Mouse (Mus musculus) hindbrain, postnatal 0 days (tissue): ENCODE results near the gene Adam11. TPM values are rescaled to one million over a fixed set of nuclear protein-coding genes. Genes with fewer than 3 reads are reported as not detected.

ENCODE experiments used
- ATAC-seq: fragments of 200-750 bp; cut with Nextera tagmentation; 2 replicates; pipeline ENCODE4 v1.8.0; 2017; ENCODE audit warnings: mild to moderate bottlenecking, moderate TSS enrichment, moderate library complexity
- DNase-seq: peaks from one replicate; pipeline ENCODE4 v3.0.0-alpha.2; 2015; ENCODE audit warnings: low spot score
- H3K27ac ChIP-seq: fragments of 300-500 bp; sonication (generic); 2 replicates; pipeline ENCODE4 v1.5.1; 2014; ENCODE audit warnings: mild to moderate bottlenecking
- H3K27me3 ChIP-seq: fragments of 300-500 bp; sonication (generic); 2 replicates; pipeline ENCODE4 v1.6.1; 2014; ENCODE audit warnings: low read length, mixed read lengths; ENCODE audit not compliant: insufficient read depth
- H3K36me3 ChIP-seq: fragments of 300-500 bp; sonication (generic); 2 replicates; pipeline ENCODE4 v1.6.1; 2014; ENCODE audit warnings: low read length, mixed read lengths; ENCODE audit not compliant: insufficient read depth
- H3K4me1 ChIP-seq: fragments of 300-500 bp; sonication (generic); 2 replicates; pipeline ENCODE4 v1.6.1; 2014; ENCODE audit warnings: antibody characterized with exemption, low read length, mixed read lengths; ENCODE audit not compliant: insufficient read depth
- H3K4me2 ChIP-seq: fragments of 300-500 bp; sonication (generic); 2 replicates; pipeline ENCODE4 v1.6.1; 2014; ENCODE audit warnings: low read depth, mild to moderate bottlenecking, low read length, moderate library complexity, mixed read lengths
- H3K4me3 ChIP-seq: fragments of 300-500 bp; sonication (generic); 2 replicates; pipeline ENCODE4 v1.5.1; 2014; ENCODE audit warnings: low read length
- H3K9ac ChIP-seq: fragments of 300-500 bp; sonication (generic); replicated peaks from 2 replicates; pipeline ENCODE4 v1.6.1; 2014; ENCODE audit warnings: mild to moderate bottlenecking, low read length, moderate library complexity, mixed read lengths
- H3K9me3 ChIP-seq: fragments of 300-500 bp; sonication (generic); 2 replicates; pipeline ENCODE4 v1.6.1; 2016; ENCODE audit warnings: low read length, mixed read lengths
- CTCF ChIP-seq: IDR thresholded peaks from 2 replicates; pipeline ENCODE4 v1.5.1; 2016; ENCODE audit warnings: antibody characterized with exemption, control low read depth, low read depth
- WGBS: fragments of 180-500 bp; shearing (Covaris S2); extraction: QIAGEN DNeasy Blood & Tissue Kit; methylation state at CpG from one replicate; pipeline ENCODE4 v1.1.7; 2014; 5-methylcytosine and 5-hydroxymethylcytosine counted together
- polyA plus RNA-seq: library from polyadenylated mRNA; unstranded; fragments of >200 nt; fragmentation: Nextera tagmentation; extraction: Ambion mirVana; gene quantifications from 2 replicates; pipeline ENCODE4 v1.2.1, GENCODE M21; 2015
- total RNA-seq: library from RNA; depleted of rRNA; stranded (reverse); fragments of >200 nt; gene quantifications from 2 replicates; pipeline ENCODE4 v1.2.3, GENCODE M21; 2014

Gene Adam11
- total and polyA plus RNA-seq, 2 experiments from 2014 or later: 17.8 to 33.1 TPM

DNA sequence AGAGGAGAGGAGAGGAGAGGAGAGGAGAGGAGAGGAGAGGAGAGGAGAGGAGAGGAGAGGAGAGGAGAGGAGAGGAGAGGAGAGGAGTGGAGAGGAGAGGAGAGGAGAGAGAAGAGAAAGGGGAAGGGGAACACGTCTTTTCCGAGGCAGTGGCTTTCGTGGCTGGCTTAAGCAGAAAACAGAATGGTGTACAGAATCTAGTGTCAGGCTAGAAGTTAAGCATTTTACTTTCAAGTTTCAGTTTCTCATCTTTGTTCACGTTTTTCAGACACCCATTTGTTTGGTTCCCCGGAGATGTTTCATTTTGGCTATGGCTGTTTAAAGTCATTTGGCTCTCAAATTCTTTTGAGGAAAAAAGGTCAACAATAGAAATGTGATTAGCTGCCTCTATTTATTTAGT is 47.0 kb downstream of the Adam11 start:
- H3K4me2 ChIP-seq: no peak overlapping the region
- H3K36me3 ChIP-seq: no peaks in the 10 kb centered on the region
- H3K9ac ChIP-seq: no peak overlapping the region
- TF ChIP-seq CTCF: no peak
- no peak overlapping the region for H3K27ac ChIP-seq
- ATAC-seq (no peak), DNase-seq (no peak)
- 71% methylated on average over 5 of the region's 5 CpGs for WGBS
- H3K4me3 ChIP-seq: no peak overlapping the region
- H3K9me3 ChIP-seq: no peaks in the 10 kb centered on the region
- no peaks in the 10 kb centered on the region for H3K4me1 ChIP-seq
- no peaks in the 10 kb centered on the region for H3K27me3 ChIP-seq

DNA sequence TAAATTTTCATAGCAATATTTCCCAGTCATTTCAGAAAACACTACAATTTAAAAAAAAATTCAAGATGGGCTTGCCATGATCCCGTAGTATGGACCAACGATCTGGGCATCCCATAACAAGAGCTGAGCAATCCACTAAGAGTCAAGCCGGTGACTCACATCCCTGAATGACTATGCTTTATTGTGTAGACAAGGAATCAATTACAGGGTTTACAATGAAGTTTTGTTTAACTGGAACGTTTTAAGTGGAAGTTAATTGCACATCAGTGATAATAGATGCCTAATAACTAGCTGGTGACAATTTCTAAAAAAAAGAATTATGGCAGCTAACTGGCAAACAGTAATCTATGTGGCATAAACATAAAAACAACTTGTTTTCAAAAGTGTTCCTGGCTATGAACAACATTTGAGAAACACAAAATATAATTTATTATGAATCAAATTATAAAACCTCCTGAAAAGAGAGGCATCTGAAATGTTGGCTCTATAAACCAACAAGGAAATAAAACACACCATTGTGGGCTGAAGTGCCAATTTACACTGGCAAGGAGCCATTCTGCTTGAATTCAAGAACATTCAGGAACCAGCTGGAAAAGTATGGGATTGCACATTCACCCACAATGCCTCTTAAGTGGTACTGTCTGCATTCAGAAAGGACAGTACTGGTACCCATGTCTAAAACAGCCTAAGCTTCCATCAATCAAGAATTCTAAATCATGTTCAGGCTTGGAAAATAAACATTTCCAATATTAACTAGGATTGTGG is 49.7 kb downstream of the Adam11 start:
- Histone ChIP-seq H3K4me3 (no peak overlapping the region), H3K9ac (no peak overlapping the region), H3K9me3 (no peaks in the 10 kb centered on the region), H3K27ac (no peak overlapping the region), H3K36me3 (no peaks in the 10 kb centered on the region), H3K4me2 (no peak overlapping the region), H3K4me1 (no peaks in the 10 kb centered on the region), H3K27me3 (no peaks in the 10 kb centered on the region)
- DNase-seq (peak; percentile 50), ATAC-seq (no peak)
- no peak for TF ChIP-seq CTCF
- 46% methylated on average over 4 of the region's 4 CpGs for WGBS

DNA sequence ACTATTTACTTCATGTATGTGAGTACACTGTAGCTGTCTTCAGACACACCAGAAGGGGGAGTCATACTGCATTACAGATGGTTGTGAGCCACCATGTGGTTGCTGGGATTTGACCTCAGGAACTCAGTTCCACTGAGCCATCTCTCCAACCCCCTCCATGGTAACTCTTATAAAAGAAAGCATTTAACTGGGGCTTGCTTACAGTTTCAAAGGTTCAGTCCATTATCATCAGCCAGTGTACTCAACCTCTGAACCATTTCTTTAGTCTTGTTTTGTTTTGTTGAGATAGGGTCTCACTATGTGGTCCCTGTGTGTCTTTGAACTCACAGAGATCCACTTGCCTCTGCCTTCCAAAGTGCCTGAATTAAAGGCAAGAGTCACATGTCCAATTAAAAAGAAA is 53.6 kb downstream of the Adam11 start:
- no peaks in the 10 kb centered on the region for H3K27me3 ChIP-seq
- no peak overlapping the region for H3K27ac ChIP-seq
- no peak overlapping the region for H3K4me3 ChIP-seq
- DNase-seq (no peak), ATAC-seq (no peak)
- peaks cover 6% of the 10 kb centered on the region; the same call in 1 of the 2 replicates for H3K4me1 ChIP-seq
- H3K9me3 ChIP-seq: no peaks in the 10 kb centered on the region
- H3K4me2 ChIP-seq: no peak overlapping the region
- no peaks in the 10 kb centered on the region for H3K36me3 ChIP-seq
- TF ChIP-seq CTCF: peak; percentile 31
- no peak overlapping the region for H3K9ac ChIP-seq

DNA sequence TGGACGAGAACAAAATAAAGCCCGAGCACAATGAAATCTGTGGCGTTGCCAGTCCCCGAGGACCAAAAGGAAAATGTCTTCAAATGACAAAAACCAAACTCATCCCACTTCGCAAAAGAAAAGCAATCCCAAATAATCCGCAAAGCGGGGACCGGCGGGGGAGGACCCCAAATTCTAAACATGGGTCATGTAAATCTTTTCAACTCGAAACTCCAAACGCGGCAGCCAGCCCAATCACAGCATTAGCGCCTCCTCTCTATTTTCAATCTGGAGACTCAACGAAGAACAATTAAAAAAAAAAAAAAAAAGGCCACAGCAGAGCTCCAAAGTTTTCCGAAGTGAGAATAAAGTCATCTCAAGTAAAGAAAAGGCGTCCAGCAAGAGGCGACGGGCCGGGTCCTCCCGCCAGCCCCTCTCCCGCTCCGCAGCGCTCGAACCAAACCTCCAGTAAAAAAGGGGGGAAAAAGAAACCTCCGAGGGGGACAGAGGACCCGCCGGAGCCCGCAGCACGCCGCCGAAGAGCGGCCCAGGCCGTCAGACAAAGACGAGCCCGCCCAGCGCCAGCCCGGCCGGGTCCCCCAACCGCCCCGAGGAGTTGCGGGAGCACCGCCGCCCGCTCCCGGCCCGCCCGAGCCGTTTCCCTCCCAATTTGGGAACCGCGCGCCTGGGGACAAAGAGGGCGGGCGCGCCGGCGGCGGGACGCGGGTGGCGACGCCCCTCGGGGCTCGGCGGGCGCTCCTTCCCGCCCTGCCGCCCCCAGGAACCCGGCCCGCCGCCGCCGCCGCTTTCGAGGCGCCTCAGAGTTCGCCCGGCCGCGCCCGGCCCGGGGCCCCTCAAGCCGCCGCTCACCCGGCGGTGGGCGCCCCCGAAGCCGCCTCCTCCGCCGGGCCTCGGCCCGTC is 57.1 kb downstream of the Adam11 start:
- Histone ChIP-seq H3K9ac (peak overlapping the region; percentile 72), H3K4me1 (peaks cover 6% of the 10 kb centered on the region; the same call in 1 of the 2 replicates), H3K9me3 (no peaks in the 10 kb centered on the region), H3K27ac (peak overlapping the region; percentile 85), H3K27me3 (no peaks in the 10 kb centered on the region), H3K4me3 (peak overlapping the region; percentile 79), H3K36me3 (no peaks in the 10 kb centered on the region), H3K4me2 (peak overlapping the region; percentile 85)
- no peak for TF ChIP-seq CTCF
- DNase-seq (peak; percentile 44), ATAC-seq (peak; percentile 48; the same call in 1 of the 2 replicates)
- under 1% methylated on average over 90 of the region's 92 CpGs for WGBS

DNA sequence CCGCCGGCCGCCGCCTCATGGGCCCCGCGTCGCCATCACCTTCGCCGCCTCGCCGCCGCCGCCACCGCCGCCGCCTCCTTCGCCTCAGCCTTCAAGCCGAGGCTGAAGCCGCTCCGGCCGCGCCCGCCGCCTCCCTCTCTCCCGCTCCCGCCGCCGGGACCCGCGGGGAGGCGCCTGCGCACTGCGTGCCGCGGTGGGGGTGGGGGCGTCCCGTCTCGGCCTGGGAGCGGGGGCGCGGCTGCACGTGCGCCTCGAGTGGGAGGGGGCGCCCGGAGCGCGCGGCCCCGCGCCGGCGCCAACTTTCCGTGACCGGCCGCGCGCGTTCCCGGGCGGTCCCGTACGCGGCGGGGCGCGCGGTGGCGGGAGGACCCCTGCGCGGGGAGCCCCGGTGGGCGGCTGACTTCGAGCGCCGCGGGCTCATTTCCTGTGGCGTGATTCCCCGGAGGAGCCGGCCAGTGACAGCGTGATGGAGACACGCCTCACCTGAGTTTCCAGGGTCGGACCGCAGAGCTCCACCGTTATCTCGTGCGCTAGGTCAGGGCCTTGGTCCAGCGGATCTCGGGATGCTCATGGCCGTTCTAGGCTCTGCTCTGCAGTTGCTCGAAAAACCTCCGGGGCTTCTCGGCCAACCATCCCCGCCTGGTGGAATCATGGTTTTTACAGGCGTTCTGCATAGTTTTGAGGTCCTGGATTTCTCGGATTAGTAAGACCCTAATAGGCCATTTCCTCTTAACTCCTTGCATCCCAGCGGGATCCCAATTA is 58.0 kb downstream of the Adam11 start, which contains the start of gene Gjc1:
TSS of gene Gjc1 (minus strand) at position 680 of the 762 bp plus-strand sequence.
- WGBS: 0% methylated on average over 68 of the region's 97 CpGs
- Histone ChIP-seq H3K9me3 (no peaks in the 10 kb centered on the region), H3K4me2 (peak within 1 kb of the TSS; percentile 85), H3K4me3 (peak within 1 kb of the TSS; percentile 79), H3K27ac (peak within 1 kb of the TSS; percentile 85), H3K27me3 (no peaks in the 10 kb centered on the region), H3K4me1 (peaks cover 6% of the 10 kb centered on the region; the same call in 1 of the 2 replicates), H3K36me3 (no peaks in the 10 kb centered on the region), H3K9ac (peak within 1 kb of the TSS; percentile 72)
- TF ChIP-seq CTCF: peak; percentile 50
- DNase-seq: peak; percentile 86
- peak; percentile 86 for ATAC-seq

DNA sequence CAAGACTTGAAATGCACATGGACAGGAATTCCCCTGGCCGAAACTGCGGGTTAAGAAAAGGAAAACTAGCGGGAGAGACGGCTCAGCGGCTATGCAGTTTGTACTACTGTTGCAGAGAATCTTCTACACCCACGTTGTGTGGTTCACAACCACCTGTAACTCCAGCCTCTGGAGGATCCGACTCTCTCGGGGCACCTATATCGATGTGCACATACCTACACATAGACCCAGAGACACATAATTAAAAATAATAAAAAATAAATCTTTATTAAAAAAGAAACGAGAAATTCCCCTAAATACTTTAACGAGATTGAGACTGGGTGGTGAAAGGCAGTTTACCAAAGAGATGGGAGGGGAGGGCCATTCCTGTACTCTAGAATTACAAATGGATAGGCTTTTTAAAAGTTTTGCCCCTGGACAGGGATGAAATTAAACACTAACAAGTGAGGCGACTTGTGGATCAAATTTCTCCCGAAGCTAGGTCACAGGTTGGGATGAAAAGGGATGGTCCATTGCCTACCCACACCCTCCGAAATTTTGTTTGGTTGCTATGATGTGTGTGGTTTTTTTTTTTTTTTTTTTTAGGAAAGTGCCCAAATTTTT is 58.6 kb downstream of the Adam11 start:
- Histone ChIP-seq H3K9ac (0 out of 2 replicates have a peak overlapping the region, but pooled peaks have one; percentile 72), H3K4me3 (peak overlapping the region; percentile 79), H3K36me3 (no peaks in the 10 kb centered on the region), H3K4me1 (peaks cover 6% of the 10 kb centered on the region; the same call in 1 of the 2 replicates), H3K27ac (no peak overlapping the region), H3K4me2 (peak overlapping the region; percentile 85), H3K9me3 (no peaks in the 10 kb centered on the region), H3K27me3 (no peaks in the 10 kb centered on the region)
- 7% methylated on average over 14 of the region's 14 CpGs for WGBS
- TF ChIP-seq CTCF: no peak
- ATAC-seq (no peak), DNase-seq (no peak)
